Mouse (Mus musculus) CH12.LX (cell line): ENCODE data around the gene Ptprg.

Experiments
- CTCF ChIP-seq, 2 experiments: IDR thresholded peaks in 1 of 2; conservative IDR thresholded peaks in 1 of 2; 2 replicates each; pipeline ENCODE4 v1.5.1; 2011 to 2012; ENCODE audit warnings: low read depth in 2 of 2, low read length in 2 of 2, improper control_type of control experiment in 1 of 2, inconsistent platforms in 1 of 2, mild to moderate bottlenecking in 1 of 2, moderate library complexity in 1 of 2
- E2F4 ChIP-seq: IDR thresholded peaks from 2 replicates; pipeline ENCODE4 v1.6.1; 2011; ENCODE audit warnings: low read depth, low read length, improper control_type of control experiment; ENCODE audit not compliant: insufficient replicate concordance
- EP300 ChIP-seq: IDR thresholded peaks from 2 replicates; pipeline ENCODE4 v1.6.1; 2011; ENCODE audit warnings: low read length, improper control_type of control experiment
- ETS1 ChIP-seq: conservative IDR thresholded peaks from 2 replicates; pipeline ENCODE4 v1.6.1; 2012; ENCODE audit warnings: low read depth, mild to moderate bottlenecking, inconsistent platforms, low read length, improper control_type of control experiment, moderate library complexity
- NELFE ChIP-seq: IDR thresholded peaks from 2 replicates; pipeline ENCODE4 v1.6.1; 2011; ENCODE audit warnings: low read depth, low read length, improper control_type of control experiment
- POLR2A ChIP-seq: IDR thresholded peaks from 2 replicates; pipeline ENCODE4 v1.6.1; 2011; ENCODE audit warnings: low read depth, mild to moderate bottlenecking, improper control_type of control experiment, low read length
- POLR2AphosphoS2 ChIP-seq: IDR thresholded peaks from 2 replicates; pipeline ENCODE4 v1.6.1; 2011; ENCODE audit warnings: low read depth, low read length, improper control_type of control experiment
- RAD21 ChIP-seq: IDR thresholded peaks from 2 replicates; pipeline ENCODE4 v1.6.1; 2011; ENCODE audit warnings: low read depth, mild to moderate bottlenecking, low read length, improper control_type of control experiment, moderate library complexity
- TCF12 ChIP-seq: IDR thresholded peaks from 2 replicates; pipeline ENCODE4 v1.6.1; 2014; ENCODE audit warnings: low read depth, mild to moderate bottlenecking, inconsistent platforms, low read length, improper control_type of control experiment
- USF1 ChIP-seq: IDR thresholded peaks from 2 replicates; pipeline ENCODE4 v1.6.1; 2014; ENCODE audit warnings: low read depth, mild to moderate bottlenecking, inconsistent platforms, low read length, improper control_type of control experiment
- ZNF384 ChIP-seq: IDR thresholded peaks from 2 replicates; pipeline ENCODE4 v1.6.1; 2012; ENCODE audit warnings: low read depth, low read length, improper control_type of control experiment, inconsistent platforms

DNA sequence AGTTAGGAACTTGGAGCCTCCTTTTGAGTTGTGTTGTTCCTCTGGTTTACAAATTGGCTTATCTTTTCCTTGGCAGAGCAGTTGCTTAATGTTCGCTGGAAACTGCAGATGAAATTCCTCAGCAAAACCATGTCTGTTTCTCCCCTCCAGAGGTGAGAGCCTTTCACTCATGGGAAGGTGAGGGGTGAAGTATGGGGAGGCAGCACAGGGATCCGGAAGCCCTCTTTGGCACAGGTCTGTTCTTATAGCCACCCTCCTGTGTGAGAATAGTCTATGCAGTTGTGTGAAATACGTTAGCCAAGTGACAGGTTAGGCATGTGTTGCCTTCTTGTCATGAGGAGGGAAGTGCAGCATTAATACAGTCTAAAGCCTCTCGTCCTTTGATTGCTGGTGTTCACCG lies 330.7 kb downstream of the Ptprg start:
- TF ChIP-seq EP300 (no peak), E2F4 (no peak), POLR2AphosphoS2 (no peak), USF1 (no peak), CTCF (conservative IDR thresholded peaks at IDR 0.05 in 1 of 2, IDR thresholded peaks at IDR 0.05 in 1 of 2; ENCODE audit: low read depth in 2 of 2, low read length in 2 of 2) (no peak), POLR2A (no peak), RAD21 (no peak), NELFE (no peak), ZNF384 (no peak), ETS1 (no peak), TCF12 (no peak)
